Mouse (Mus musculus): Measurements from ENCODE around the gene Gm28171.
"Not testable (repeated sequence)": the region's sequence is repeated elsewhere in the genome, so short reads cannot be mapped to it uniquely, and the experiment has no call there.

The Gm28171 gene

DNA sequence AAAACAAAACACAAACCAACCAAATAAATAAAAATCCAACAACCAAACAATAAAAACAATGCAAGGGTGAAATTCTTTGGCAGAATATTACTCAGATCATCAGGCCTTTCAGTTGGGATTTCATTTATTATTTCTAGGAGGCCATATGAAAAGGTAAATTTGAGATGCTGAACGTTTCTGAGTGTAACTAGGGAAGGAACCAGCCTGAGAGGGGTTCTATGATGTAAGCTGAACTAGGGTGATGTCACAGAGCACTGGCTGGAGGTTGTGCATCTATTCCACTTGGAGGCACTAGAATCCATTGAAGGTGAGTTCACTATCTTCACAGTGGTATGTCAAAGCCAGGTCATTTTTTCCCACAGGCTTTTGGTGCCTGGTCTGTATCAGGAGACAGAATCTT is at the start of gene Gm28171:
Gm28171 (plus strand) TSS at position 301 of the 400 bp plus-strand sequence.
- not testable (repeated sequence) for DNase-seq
